Mouse (Mus musculus): ENCODE data around the gene Plekhh3. TPM values are rescaled to one million over a fixed set of nuclear protein-coding genes. Genes with fewer than 3 reads are reported as not detected.

The Plekhh3 gene
- total RNA-seq, 1 experiment: 3.4 TPM

- H3K4me1 ChIP-seq (ENCODE audit: control insufficient read depth in 2 of 2, insufficient read depth in 2 of 2, low read length in 2 of 2, poor library complexity in 1 of 2): peaks cover 0 to 11% of the 10 kb centered on the region in 2 experiments; a peak in 2 of 4 replicates
- H3K4me3 ChIP-seq (ENCODE audit: insufficient read depth in 1 of 2, low read depth in 1 of 2, low read length in 2 of 2, poor library complexity in 1 of 2, severe bottlenecking in 1 of 2): no peak overlapping the region
- H3K9ac ChIP-seq (ENCODE audit: insufficient read depth, low read depth, low read length, poor library complexity, severe bottlenecking): no peak overlapping the region
- no peak overlapping the region for H3K27ac ChIP-seq (ENCODE audit: insufficient read depth, low read depth, low read length, poor library complexity, severe bottlenecking)
- no peak for TF ChIP-seq ZNF384 (IDR thresholded peaks at IDR 0.05; ENCODE audit: low read depth, low read length)
- no peak for DNase-seq (ENCODE audit: low read depth, low spot score)
- H3K9me3 ChIP-seq (ENCODE audit: control insufficient read depth, insufficient read depth, low read depth, low read length): no peaks in the 10 kb centered on the region
- in situ Hi-C loops (cut with MboI; ENCODE audit: low sequenced_read_pairs in 2 of 2, unreplicated experiment in 2 of 2): no loop called here
- H3K36me3 ChIP-seq (ENCODE audit: control insufficient read depth, insufficient read depth, low read length, poor library complexity, severe bottlenecking): peaks cover 2% of the 10 kb centered on the region; the same call in 1 of the 2 replicates
These were observed 3.2 kb downstream of the Plekhh3 start for GRCm38 (mm10) chr11:101167963-101168300.

GRCm38 (mm10) chr11:101167211-101167962 is 3.8 kb downstream of the Plekhh3 start:
- TF ChIP-seq HCFC1 (IDR thresholded peaks at IDR 0.05; ENCODE audit: borderline replicate concordance, insufficient read depth, low read length) (no peak), CHD2 (IDR thresholded peaks at IDR 0.05; ENCODE audit: low read depth, low read length) (no peak), MAFK (IDR thresholded peaks at IDR 0.05; ENCODE audit: insufficient read depth, low read depth, low read length) (no peak), ZNF384 (IDR thresholded peaks at IDR 0.05; ENCODE audit: low read depth, low read length) (no peak), ZC3H11A (IDR thresholded peaks at IDR 0.05; ENCODE audit: borderline replicate concordance, low read depth, low read length) (no peak)
- no peak for DNase-seq (ENCODE audit: low read depth, low spot score)
- H3K9ac ChIP-seq (ENCODE audit: insufficient read depth, low read depth, low read length, poor library complexity, severe bottlenecking): no peak overlapping the region
- no peak overlapping the region for H3K4me3 ChIP-seq (ENCODE audit: insufficient read depth in 1 of 2, low read depth in 1 of 2, low read length in 2 of 2, poor library complexity in 1 of 2, severe bottlenecking in 1 of 2)
- in situ Hi-C loops (cut with MboI; ENCODE audit: low sequenced_read_pairs in 2 of 2, unreplicated experiment in 2 of 2): no loop called here
- no peak overlapping the region for H3K27ac ChIP-seq (ENCODE audit: insufficient read depth, low read depth, low read length, poor library complexity, severe bottlenecking)
- H3K4me1 ChIP-seq (ENCODE audit: control insufficient read depth in 2 of 2, insufficient read depth in 2 of 2, low read length in 2 of 2, poor library complexity in 1 of 2): peaks cover 0 to 13% of the 10 kb centered on the region in 2 experiments; a peak in 2 of 4 replicates
- no peaks in the 10 kb centered on the region for H3K9me3 ChIP-seq (ENCODE audit: control insufficient read depth, insufficient read depth, low read depth, low read length)
- peaks cover 2% of the 10 kb centered on the region; the same call in 1 of the 2 replicates for H3K36me3 ChIP-seq (ENCODE audit: control insufficient read depth, insufficient read depth, low read length, poor library complexity, severe bottlenecking)

GRCm38 (mm10) chr11:101166357-101166756 is 4.8 kb downstream of the Plekhh3 start:
- Histone ChIP-seq H3K9me3 (ENCODE audit: control insufficient read depth, insufficient read depth, low read depth, low read length) (no peaks in the 10 kb centered on the region), H3K36me3 (ENCODE audit: control insufficient read depth, insufficient read depth, low read length, poor library complexity, severe bottlenecking) (peaks cover 2% of the 10 kb centered on the region; the same call in 1 of the 2 replicates), H3K27ac (ENCODE audit: insufficient read depth, low read depth, low read length, poor library complexity, severe bottlenecking) (no peak overlapping the region), H3K9ac (ENCODE audit: insufficient read depth, low read depth, low read length, poor library complexity, severe bottlenecking) (no peak overlapping the region), H3K4me3 (ENCODE audit: insufficient read depth in 1 of 2, low read depth in 1 of 2, low read length in 2 of 2, poor library complexity in 1 of 2, severe bottlenecking in 1 of 2) (no peak overlapping the region), H3K4me1 (ENCODE audit: control insufficient read depth in 2 of 2, insufficient read depth in 2 of 2, low read length in 2 of 2, poor library complexity in 1 of 2) (peaks cover 0 to 13% of the 10 kb centered on the region in 2 experiments; a peak in 2 of 4 replicates)
- no peak for DNase-seq (ENCODE audit: low read depth, low spot score)
- in situ Hi-C loops (cut with MboI; ENCODE audit: low sequenced_read_pairs in 2 of 2, unreplicated experiment in 2 of 2): no loop called here
- TF ChIP-seq HCFC1 (IDR thresholded peaks at IDR 0.05; ENCODE audit: borderline replicate concordance, insufficient read depth, low read length): no peak
- no peak for TF ChIP-seq ZC3H11A (IDR thresholded peaks at IDR 0.05; ENCODE audit: borderline replicate concordance, low read depth, low read length)
- TF ChIP-seq MAFK (IDR thresholded peaks at IDR 0.05; ENCODE audit: insufficient read depth, low read depth, low read length): no peak
- no peak for TF ChIP-seq CHD2 (IDR thresholded peaks at IDR 0.05; ENCODE audit: low read depth, low read length)
- TF ChIP-seq ZNF384 (IDR thresholded peaks at IDR 0.05; ENCODE audit: low read depth, low read length): no peak

GRCm38 (mm10) chr11:101164677-101165580 is 6.2 kb downstream of the Plekhh3 start:
- DNase-seq (ENCODE audit: low read depth, low spot score): no peak
- Histone ChIP-seq H3K9ac (ENCODE audit: insufficient read depth, low read depth, low read length, poor library complexity, severe bottlenecking) (no peak overlapping the region), H3K4me1 (ENCODE audit: control insufficient read depth in 2 of 2, insufficient read depth in 2 of 2, low read length in 2 of 2, poor library complexity in 1 of 2) (peaks cover 0 to 10% of the 10 kb centered on the region in 2 experiments; a peak in 2 of 4 replicates), H3K4me3 (ENCODE audit: insufficient read depth in 1 of 2, low read depth in 1 of 2, low read length in 2 of 2, poor library complexity in 1 of 2, severe bottlenecking in 1 of 2) (peak overlapping the region; percentile 43 to 46; a peak in 2 of 4 replicates), H3K36me3 (ENCODE audit: control insufficient read depth, insufficient read depth, low read length, poor library complexity, severe bottlenecking) (peaks cover 2% of the 10 kb centered on the region; the same call in 1 of the 2 replicates), H3K9me3 (ENCODE audit: control insufficient read depth, insufficient read depth, low read depth, low read length) (no peaks in the 10 kb centered on the region), H3K27ac (ENCODE audit: insufficient read depth, low read depth, low read length, poor library complexity, severe bottlenecking) (no peak overlapping the region)
- TF ChIP-seq MAFK (IDR thresholded peaks at IDR 0.05; ENCODE audit: insufficient read depth, low read depth, low read length): no peak
- no peak for TF ChIP-seq ZC3H11A (IDR thresholded peaks at IDR 0.05; ENCODE audit: borderline replicate concordance, low read depth, low read length)
- no peak for TF ChIP-seq CHD2 (IDR thresholded peaks at IDR 0.05; ENCODE audit: low read depth, low read length)
- no peak for TF ChIP-seq HCFC1 (IDR thresholded peaks at IDR 0.05; ENCODE audit: borderline replicate concordance, insufficient read depth, low read length)
- TF ChIP-seq ZNF384 (IDR thresholded peaks at IDR 0.05; ENCODE audit: low read depth, low read length): no peak
- in situ Hi-C loops (cut with MboI; ENCODE audit: low sequenced_read_pairs in 2 of 2, unreplicated experiment in 2 of 2): no loop called here

Measured in ES-E14 (cell line).